14 mouse cellular contexts compared by ENCODE assay signal in genomic region chr3:29525298-29525962, GRCm38 (mm10).
DNase-seq lines count a peak whose midpoint lies in the region; ATAC-seq and TF ChIP-seq lines count a peak whose summit lies in the region.
"Had no signal": no experiment of that assay in that cellular context is flagged by ENCODE, and none has a peak within 500 bp of the region (broad histone marks: within the 10 kb centered on the region; RNA-seq: fewer than 3 reads in every experiment).

No protein-coding gene starts in this region.

- H3K27ac ChIP-seq in forebrain, embryonic 14.5 days (ENCODE audit: low read depth, low read length), result 0 out of 2 replicates have a peak overlapping the region, but pooled peaks have one; percentile 14
- H3K27ac ChIP-seq in forebrain, embryonic 10.5 days, result no peak overlapping the region
- H3K27ac ChIP-seq in layer of hippocampus, adult 2 months, result peak overlapping the region; percentile 65
- H3K27ac ChIP-seq: heart, embryonic 10.5 days; liver, embryonic 15.5 days; midbrain, embryonic 12.5 days had no signal

- no peaks in the 10 kb centered on the region for H3K9me3 ChIP-seq in forebrain, embryonic 14.5 days (replicated peaks; ENCODE audit: control insufficient read depth, low read length)
- no peaks in the 10 kb centered on the region for H3K9me3 ChIP-seq in forebrain, embryonic 10.5 days
- H3K9me3 ChIP-seq: heart, embryonic 10.5 days; liver, embryonic 15.5 days; midbrain, embryonic 12.5 days had no signal

- no peak overlapping the region for H3K9ac ChIP-seq in forebrain, embryonic 14.5 days (ENCODE audit: low read length)
- H3K9ac ChIP-seq: liver, embryonic 15.5 days; midbrain, embryonic 12.5 days had no signal

- no peaks in the 10 kb centered on the region for H3K27me3 ChIP-seq in forebrain, embryonic 14.5 days (replicated peaks; ENCODE audit: control insufficient read depth, insufficient read depth, low read length)
- no peaks in the 10 kb centered on the region for H3K27me3 ChIP-seq in forebrain, embryonic 10.5 days (ENCODE audit: poor library complexity, severe bottlenecking)
- H3K27me3 ChIP-seq: liver, embryonic 15.5 days; midbrain, embryonic 12.5 days had no signal

- H3K4me1 ChIP-seq in forebrain, embryonic 14.5 days (ENCODE audit: control insufficient read depth, insufficient read depth, low read length), result peaks cover 10% of the 10 kb centered on the region
- H3K4me1 ChIP-seq in forebrain, embryonic 10.5 days, result peaks cover 6% of the 10 kb centered on the region
- H3K4me1 ChIP-seq: heart, embryonic 10.5 days; liver, embryonic 15.5 days; midbrain, embryonic 12.5 days had no signal

- WGBS in forebrain, embryonic 14.5 days, result 52% methylated on average over 11 of the region's 11 CpGs
- 92% methylated on average over 11 of the region's 11 CpGs for WGBS in forebrain, embryonic 10.5 days

- peak; percentile 87 for ATAC-seq in forebrain, embryonic 14.5 days

- H3K4me3 ChIP-seq in forebrain, embryonic 14.5 days (ENCODE audit: low read depth, low read length), result no peak overlapping the region
- H3K4me3 ChIP-seq in forebrain, embryonic 10.5 days, result no peak overlapping the region
- no peak overlapping the region for H3K4me3 ChIP-seq in layer of hippocampus, adult 2 months
- H3K4me3 ChIP-seq: heart, embryonic 10.5 days; liver, embryonic 15.5 days; midbrain, embryonic 12.5 days had no signal

- TF ChIP-seq CTCF in layer of hippocampus, adult 2 months (conservative IDR thresholded peaks at IDR 0.05), result no peak
- TF ChIP-seq CTCF in brain, embryonic 14.5 days (IDR thresholded peaks at IDR 0.05; ENCODE audit: borderline replicate concordance, extremely low read depth, insufficient read depth, insufficient read length), result no peak

- H3K4me2 ChIP-seq in forebrain, embryonic 14.5 days (ENCODE audit: low read length), result no peak overlapping the region
- H3K4me2 ChIP-seq: liver, embryonic 15.5 days; midbrain, embryonic 12.5 days had no signal

- peak; percentile 69 for DNase-seq in forebrain, embryonic 14.5 days (ENCODE audit: low spot score)
- DNase-seq in forebrain, embryonic 10.5 days (ENCODE audit: extremely low spot score, low spot score), result no peak
- peak in 1 of 2 experiments; percentile 22 for DNase-seq in layer of hippocampus, adult 2 months (ENCODE audit: low spot score in 2 of 2)
- DNase-seq in layer of hippocampus, postnatal 25 days (ENCODE audit: extremely low spot score in 1 of 2, low spot score in 1 of 2), result no peak
- DNase-seq in brain, embryonic 14.5 days (ENCODE audit: low read depth), result peak; percentile 85
- peak; percentile 16 to 26 for DNase-seq in layer of hippocampus, postnatal 14 days (ENCODE audit: low spot score in 2 of 2)
- no peak for DNase-seq in embryo, embryonic 11 days
- no peak for DNase-seq in spleen, postnatal 36 days (ENCODE audit: low spot score in 2 of 2)
- DNase-seq: cerebellum, adult 9-10 months; kidney, adult 11 months; thymus, postnatal 14 days had no signal

- no peaks in the 10 kb centered on the region for H3K36me3 ChIP-seq in forebrain, embryonic 14.5 days (ENCODE audit: control insufficient read depth, insufficient read depth, low read length)
- no peaks in the 10 kb centered on the region for H3K36me3 ChIP-seq in forebrain, embryonic 10.5 days (replicated peaks)
- H3K36me3 ChIP-seq: heart, embryonic 10.5 days; liver, embryonic 15.5 days; midbrain, embryonic 12.5 days had no signal

- TF ChIP-seq POLR2A in brain, embryonic 14.5 days (IDR thresholded peaks at IDR 0.05; ENCODE audit: borderline replicate concordance, extremely low read depth, insufficient read depth, insufficient read length, poor library complexity, severe bottlenecking), result no peak

Comparison
In these comparisons a context has a peak if more than half of its experiments do, and no peak if none do; other contexts are left out.
1. DNase-seq: peak in forebrain, embryonic 14.5 days (single experiment), brain, embryonic 14.5 days (single experiment) and layer of hippocampus, postnatal 14 days (2 of 2); none in forebrain, embryonic 10.5 days (single experiment), layer of hippocampus, postnatal 25 days (0 of 2), embryo, embryonic 11 days (single experiment) and spleen, postnatal 36 days (0 of 2).